Mouse (Mus musculus) lung, embryonic 14.5 days (tissue): ENCODE measurements around the gene Mgat4a. TPM values are rescaled to one million over a fixed set of nuclear protein-coding genes. Genes with fewer than 3 reads are reported as not detected.

Experiments used
- ATAC-seq: fragments of 200-750 bp; cut with Nextera tagmentation; 2 replicates; pipeline ENCODE4 v1.8.0; 2017; ENCODE audit warnings: mild to moderate bottlenecking, moderate TSS enrichment, moderate library complexity; ENCODE audit not compliant: insufficient read depth
- DNase-seq: peaks from one replicate; pipeline ENCODE4 v3.0.0-alpha.2; 2015
- H3K27ac ChIP-seq: fragments of 300-500 bp; sonication (generic); 2 replicates; pipeline ENCODE4 v1.5.1; 2014; ENCODE audit warnings: low read depth, mild to moderate bottlenecking, moderate library complexity
- H3K27me3 ChIP-seq: fragments of 300-500 bp; sonication (generic); 2 replicates; pipeline ENCODE4 v1.6.1; 2014; ENCODE audit warnings: low read length, control low read depth; ENCODE audit not compliant: insufficient read depth
- H3K36me3 ChIP-seq: fragments of 300-500 bp; sonication (generic); 2 replicates; pipeline ENCODE4 v1.6.1; 2014; ENCODE audit warnings: control low read depth; ENCODE audit not compliant: insufficient read depth
- H3K4me1 ChIP-seq: fragments of 300-500 bp; sonication (generic); 2 replicates; pipeline ENCODE4 v1.6.1; 2014; ENCODE audit warnings: antibody characterized with exemption, control low read depth; ENCODE audit not compliant: insufficient read depth
- H3K4me2 ChIP-seq: fragments of 300-500 bp; sonication (generic); 2 replicates; pipeline ENCODE4 v1.6.1; 2014; ENCODE audit warnings: mild to moderate bottlenecking
- H3K4me3 ChIP-seq: fragments of 300-500 bp; sonication (generic); 2 replicates; pipeline ENCODE4 v1.5.1; 2014; ENCODE audit warnings: low read depth, low read length
- H3K9ac ChIP-seq: fragments of 300-500 bp; sonication (generic); 2 replicates; pipeline ENCODE4 v1.6.1; 2014
- H3K9me3 ChIP-seq: fragments of 300-500 bp; sonication (generic); 2 replicates; pipeline ENCODE4 v1.6.1; 2016; ENCODE audit warnings: low read depth, low read length, control low read depth
- CTCF ChIP-seq: IDR thresholded peaks from 2 replicates; pipeline ENCODE4 v1.5.1; 2016; ENCODE audit warnings: antibody characterized with exemption, low read depth
- WGBS: fragments of 180-500 bp; shearing (Covaris S2); extraction: QIAGEN DNeasy Blood & Tissue Kit; methylation state at CpG from one replicate; pipeline ENCODE4 v1.1.7; 2014; 5-methylcytosine and 5-hydroxymethylcytosine counted together
- polyA plus RNA-seq: library from polyadenylated mRNA; unstranded; fragments of >200 nt; fragmentation: Nextera tagmentation; extraction: Ambion mirVana; gene quantifications from 2 replicates; pipeline ENCODE4 v1.2.1, GENCODE M21; 2014

Mgat4a gene
- polyA plus RNA-seq, 1 experiment from 2014 or later = 6.0 TPM

DNA sequence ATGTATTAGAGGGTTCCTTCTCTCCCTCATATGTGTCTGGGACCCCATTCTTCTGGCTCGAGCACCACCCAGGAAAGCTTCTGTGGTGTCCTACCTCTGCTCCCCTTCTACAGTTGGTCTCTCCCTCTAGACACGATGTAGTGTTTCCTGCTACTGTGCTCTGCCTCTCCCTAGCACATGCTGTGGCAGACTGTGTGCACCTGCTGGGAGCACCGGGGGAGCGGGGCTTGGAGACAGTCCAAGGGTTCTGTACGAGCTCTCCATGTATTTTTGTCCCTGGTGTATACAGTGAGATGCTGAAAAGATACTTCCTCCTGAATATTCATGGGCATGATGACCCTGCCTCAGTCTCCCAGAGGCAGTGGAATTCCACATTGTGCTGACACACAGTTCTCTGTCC, 147.6 kb downstream of the Mgat4a start:
- Histone ChIP-seq H3K27me3 (no peaks in the 10 kb centered on the region), H3K27ac (no peak overlapping the region), H3K36me3 (no peaks in the 10 kb centered on the region), H3K4me3 (no peak overlapping the region), H3K4me1 (no peaks in the 10 kb centered on the region), H3K9me3 (no peaks in the 10 kb centered on the region), H3K9ac (no peak overlapping the region), H3K4me2 (no peak overlapping the region)
- DNase-seq = no peak
- no peak for ATAC-seq
- WGBS = 82% methylated on average over 5 of the region's 5 CpGs
- TF ChIP-seq CTCF = no peak

Other genes with a start within 250 kb of the Mgat4a start
- gene Inpp4a, start 241.2 kb downstream of the Mgat4a start, polyA plus RNA-seq = 10.3 and 11.1 TPM in 2 replicates
- 49.5 and 51.6 TPM in 2 replicates for gene Coa5, start 110.9 kb downstream of the Mgat4a start, polyA plus RNA-seq
- 129 and 135 TPM in 2 replicates for gene Unc50, start 110.9 kb downstream of the Mgat4a start, polyA plus RNA-seq
- 8.1 and 8.5 TPM in 2 replicates for gene 2010300C02Rik, start 179.1 kb upstream of the Mgat4a start, polyA plus RNA-seq